Mouse (Mus musculus): Measurements from ENCODE around the gene Arhgef40. TPM values are rescaled to one million over a fixed set of nuclear protein-coding genes. Genes with fewer than 3 reads are reported as not detected.
"Not testable (repeated sequence)": the region's sequence is repeated elsewhere in the genome, so short reads cannot be mapped to it uniquely, and the experiment has no call there.

The Arhgef40 gene
- total RNA-seq, 2 experiments from 2014 or later: 16.2 to 20.5 TPM

DNA sequence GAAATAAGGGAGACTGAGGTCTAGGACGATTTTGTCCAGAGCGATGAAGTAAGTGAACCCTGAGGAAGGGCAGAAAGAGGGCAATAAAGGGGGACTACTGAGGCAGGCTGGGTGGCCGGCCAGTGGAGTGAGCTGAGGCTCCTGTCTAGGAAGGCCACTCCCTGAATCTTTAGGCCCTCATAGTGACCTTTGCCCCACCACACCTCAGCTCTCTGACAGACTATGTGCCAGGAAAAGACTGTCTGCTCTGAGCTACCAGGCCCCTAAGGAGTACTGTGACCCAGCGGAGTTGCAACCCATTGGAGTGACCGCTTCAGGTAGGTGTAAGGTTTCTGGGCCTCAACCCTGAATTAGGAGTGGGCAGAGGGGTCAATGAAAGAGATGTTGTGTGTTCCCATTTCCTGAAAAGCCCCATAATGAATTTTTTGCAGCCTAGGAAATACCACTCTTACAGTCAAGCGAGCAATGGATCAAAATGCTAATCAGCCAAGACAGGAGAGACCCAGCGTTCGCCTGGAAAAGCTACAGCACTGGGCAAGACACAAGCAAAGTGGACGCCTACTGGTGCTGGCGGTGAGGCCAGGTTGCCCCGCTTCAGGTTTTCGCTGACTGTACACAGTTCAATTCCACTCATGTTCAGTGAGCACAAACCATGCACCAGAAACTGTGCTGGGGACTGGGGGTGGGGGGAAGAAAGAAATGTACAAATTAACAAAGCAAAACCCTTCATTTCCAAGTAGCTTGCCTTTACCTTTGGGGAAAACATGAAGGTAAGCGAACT, 32.3 kb downstream of the Arhgef40 start:
- no peak for ATAC-seq (replicated peaks; ENCODE audit: low FRiP score, poor library complexity, severe bottlenecking)

DNA sequence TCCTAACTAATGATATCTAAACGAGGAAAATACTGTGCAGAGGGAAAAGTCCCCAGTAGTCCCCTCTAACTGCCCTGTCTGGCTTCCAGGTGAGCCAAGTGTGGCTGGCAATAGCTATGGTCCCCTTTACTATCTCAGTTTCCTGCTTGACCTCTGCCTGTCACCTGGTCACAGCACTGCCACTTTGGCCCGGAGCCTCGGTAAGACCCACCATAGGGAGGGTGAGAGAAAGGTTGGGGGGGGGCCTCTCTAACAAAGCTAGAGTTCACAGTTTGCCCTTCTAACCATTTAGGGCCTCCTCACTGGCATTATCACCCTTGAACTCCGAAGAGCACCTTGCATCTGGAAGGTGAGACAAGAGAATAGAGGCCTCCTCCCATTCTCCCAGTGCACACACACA, 33.1 kb downstream of the Arhgef40 start:
- no peak for ATAC-seq (replicated peaks; ENCODE audit: low FRiP score, poor library complexity, severe bottlenecking)

DNA sequence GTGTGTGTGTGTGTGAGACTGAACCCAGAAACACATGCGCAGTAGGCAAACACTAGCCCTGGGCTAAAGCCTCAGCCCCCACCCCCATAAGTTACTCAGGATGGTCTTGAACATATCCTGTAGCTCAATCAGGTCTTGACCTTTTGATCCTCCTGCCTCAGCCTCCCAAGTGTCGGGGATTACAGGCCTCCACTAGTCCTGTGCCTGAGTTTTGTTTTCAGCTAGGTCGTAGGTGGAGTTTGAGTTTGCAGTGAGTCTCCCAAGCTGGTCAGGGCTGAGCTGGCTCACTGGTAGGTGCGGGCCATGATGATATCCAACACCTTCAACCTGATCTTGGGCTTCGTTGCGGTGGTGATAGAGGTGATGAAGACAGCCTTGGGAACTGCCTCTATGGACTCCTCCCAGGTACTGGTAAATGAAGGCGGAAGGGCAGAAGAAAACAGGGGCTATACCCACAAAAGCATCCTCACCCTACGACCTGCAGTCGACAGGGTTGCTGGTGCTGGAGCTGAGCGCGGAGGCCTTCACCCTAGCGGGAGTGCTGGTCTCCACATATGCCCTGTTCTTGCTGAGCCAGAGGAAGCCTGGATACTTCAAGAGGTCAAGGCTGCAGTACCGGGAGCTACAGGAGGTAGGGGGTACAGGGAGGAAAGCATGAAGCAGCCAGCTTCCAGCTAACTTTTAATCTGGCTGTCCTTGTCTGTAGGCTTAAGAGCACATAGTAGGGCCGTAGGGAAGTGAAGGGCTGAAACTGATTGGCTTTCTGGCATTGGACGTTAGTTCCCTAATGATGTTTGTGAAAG, 33.9 kb downstream of the Arhgef40 start:
- no peak for ATAC-seq (replicated peaks; ENCODE audit: low FRiP score, poor library complexity, severe bottlenecking)

DNA sequence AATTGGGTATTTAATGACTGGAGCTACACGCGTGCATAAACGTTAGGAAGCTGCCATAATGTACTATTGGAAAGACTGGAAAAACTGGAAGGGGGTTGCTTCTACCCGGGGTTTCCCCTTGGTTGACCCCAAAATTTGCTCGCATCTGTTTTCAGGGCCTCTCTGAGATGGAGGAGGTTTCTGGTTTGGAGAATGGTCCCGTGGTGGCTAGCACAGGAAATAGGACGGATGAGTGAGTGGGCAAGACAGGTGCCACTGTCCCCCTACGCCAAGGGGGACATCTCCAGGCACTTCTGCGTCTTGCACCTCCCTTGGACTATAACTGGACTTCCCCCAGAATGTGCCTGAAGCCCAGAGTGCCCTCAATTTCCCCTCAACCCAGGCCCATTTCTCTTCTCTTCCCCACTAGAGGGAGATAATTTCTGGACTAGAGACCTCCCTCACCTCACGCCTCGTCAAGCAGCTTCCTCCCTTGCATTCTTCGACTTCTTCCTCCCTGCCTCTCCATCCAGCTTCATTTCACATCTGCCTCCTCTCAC, 34.6 kb downstream of the Arhgef40 start:
- peak; percentile 42 for ATAC-seq (replicated peaks; ENCODE audit: low FRiP score, poor library complexity, severe bottlenecking)

DNA sequence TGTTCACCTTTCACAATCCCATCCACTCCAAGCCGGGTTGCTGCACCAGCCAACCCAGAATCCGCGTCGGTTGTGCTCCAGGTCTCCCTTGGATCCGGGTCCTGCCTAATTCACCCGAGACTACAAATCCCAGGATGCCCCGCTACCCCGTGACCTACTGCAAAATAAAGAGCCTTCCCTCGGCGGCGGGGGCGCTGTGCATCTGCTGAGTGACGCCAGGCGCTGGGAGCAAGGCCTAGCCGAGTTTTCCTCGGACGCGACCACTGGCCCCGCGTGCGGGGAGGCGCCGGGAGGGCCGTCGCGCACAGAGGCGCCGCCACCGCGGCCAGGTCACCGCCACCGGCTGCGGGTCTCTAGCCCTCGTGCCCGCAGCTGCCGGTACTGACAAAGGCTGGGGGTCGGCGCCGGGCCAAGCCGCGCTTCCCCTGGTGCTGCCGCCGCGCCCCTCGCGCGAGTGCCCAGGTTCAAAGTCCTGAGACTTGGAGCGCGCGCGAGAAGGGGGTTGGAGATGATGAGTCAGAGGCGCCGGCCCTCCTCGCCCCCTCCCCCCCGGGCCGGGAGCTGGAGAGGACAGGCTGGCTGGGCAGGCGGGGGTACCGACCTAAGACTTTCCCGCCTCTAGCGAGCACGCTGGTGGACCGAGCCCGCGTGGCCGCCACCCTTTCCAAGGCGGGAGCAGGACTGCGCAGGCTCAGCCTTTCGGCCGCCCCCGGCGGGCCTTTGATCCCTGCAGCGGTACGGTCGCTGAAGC, 35.2 kb downstream of the Arhgef40 start:
- ATAC-seq (replicated peaks; ENCODE audit: low FRiP score, poor library complexity, severe bottlenecking): peak; percentile 75

DNA sequence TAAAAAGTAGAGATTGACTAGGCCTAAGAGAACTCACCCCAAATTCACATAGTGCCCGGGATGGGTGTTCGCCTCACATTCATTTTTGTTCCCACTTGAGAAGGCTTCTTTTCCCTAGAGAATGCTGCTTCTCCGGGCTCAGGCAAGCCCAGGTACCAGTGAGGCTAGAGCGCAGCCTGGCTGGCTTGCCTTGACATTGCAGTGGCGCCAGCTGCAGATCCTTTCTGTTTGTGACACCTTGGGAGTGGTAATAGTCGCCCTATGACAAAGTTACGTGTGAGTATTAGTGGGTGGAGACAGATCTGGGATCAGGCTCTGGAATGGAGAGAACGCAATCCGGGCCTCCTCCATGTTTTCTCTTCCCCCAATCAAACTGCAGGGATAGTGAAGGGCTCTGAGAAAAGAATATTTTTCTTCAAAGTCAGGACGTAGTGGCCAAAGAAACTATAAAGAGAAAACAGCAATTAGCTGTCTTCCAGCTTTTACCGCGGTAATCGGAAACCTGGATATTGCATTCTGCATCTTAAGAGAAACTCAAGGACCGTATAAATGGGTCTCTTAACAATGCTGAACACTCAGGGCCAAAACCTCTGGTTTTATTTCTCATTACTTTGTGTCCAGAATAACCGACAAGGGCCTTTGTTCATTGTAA, 36.1 kb downstream of the Arhgef40 start, which contains the start of gene Zfp219:
TSS of gene Zfp219 (minus strand) at position 248 of the 652 bp plus-strand sequence.
- ATAC-seq (replicated peaks; ENCODE audit: low FRiP score, poor library complexity, severe bottlenecking): peak; percentile 70

DNA sequence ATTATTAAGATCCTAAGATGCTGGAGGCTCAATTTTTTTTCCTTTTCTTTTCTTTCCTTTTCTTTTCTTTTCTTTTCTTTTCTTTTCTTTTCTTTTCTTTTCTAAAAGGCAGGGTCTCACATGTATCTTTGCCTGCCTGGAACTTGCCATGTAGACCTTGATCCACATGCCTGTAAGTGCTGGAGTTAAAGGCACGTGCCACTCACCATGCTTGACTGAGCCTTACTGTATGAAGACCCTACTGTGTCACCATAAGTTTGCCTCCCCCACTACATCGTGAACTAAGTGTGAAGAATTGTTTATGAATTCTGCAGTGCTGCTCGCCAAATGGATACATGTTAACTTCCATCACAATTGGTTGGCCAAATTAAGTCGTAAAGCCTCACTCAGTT, 36.6 kb downstream of the Arhgef40 start:
- ATAC-seq (replicated peaks; ENCODE audit: low FRiP score, poor library complexity, severe bottlenecking): no peak

DNA sequence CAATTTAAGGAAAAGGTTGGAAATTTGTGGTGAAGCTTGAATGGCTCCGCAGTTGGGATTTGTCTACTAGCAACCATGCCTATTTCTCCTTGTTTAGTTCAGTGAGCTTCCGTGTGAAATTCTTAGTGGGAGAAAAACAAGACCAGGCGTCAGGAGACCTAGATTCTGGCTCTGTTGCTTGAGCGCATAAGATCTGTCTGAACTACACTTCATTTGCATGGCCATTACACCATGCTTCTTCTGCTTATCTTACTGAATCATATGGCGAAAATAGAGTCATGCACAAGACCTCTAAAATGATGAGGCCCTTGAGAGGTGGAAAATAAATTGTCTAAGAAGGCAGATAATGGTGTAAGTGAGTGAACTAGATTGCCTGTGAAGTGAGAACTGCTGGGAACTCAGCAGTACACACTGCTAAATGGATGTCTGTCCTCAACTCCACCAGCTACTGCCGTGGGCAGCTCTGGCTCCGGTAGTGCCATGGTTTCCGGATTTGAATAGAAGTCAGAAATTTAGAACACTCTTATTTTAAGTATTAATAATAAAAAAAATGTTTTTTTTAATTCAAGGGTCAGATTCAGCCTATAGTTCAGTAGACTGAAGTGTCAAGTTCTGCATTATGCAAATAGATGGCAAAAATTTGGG, 37.2 kb downstream of the Arhgef40 start:
- no peak for ATAC-seq (replicated peaks; ENCODE audit: low FRiP score, poor library complexity, severe bottlenecking)

DNA sequence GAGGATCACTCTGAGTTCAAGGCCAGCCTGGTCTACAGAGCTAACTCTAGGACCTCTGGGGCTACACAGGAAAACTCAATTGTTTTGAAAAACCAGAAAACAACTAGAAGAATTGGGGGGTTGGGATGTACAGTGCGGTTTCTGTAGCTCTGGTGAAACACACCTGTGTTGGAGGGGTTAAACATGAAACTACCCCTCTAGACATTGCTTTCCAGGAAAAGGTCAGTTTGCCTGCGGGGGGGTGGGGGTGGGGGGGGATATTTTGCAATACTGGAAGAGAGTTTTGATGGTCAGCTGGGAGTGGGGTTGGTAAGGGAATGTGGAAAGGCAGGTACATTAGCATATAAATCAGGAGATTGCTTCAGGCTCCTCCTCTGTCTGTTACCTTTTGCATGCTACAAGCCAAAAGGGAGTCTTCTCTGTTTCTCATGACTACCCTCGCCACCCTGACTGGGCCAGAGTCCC, 37.8 kb downstream of the Arhgef40 start:
- no peak for ATAC-seq (replicated peaks; ENCODE audit: low FRiP score, poor library complexity, severe bottlenecking)

DNA sequence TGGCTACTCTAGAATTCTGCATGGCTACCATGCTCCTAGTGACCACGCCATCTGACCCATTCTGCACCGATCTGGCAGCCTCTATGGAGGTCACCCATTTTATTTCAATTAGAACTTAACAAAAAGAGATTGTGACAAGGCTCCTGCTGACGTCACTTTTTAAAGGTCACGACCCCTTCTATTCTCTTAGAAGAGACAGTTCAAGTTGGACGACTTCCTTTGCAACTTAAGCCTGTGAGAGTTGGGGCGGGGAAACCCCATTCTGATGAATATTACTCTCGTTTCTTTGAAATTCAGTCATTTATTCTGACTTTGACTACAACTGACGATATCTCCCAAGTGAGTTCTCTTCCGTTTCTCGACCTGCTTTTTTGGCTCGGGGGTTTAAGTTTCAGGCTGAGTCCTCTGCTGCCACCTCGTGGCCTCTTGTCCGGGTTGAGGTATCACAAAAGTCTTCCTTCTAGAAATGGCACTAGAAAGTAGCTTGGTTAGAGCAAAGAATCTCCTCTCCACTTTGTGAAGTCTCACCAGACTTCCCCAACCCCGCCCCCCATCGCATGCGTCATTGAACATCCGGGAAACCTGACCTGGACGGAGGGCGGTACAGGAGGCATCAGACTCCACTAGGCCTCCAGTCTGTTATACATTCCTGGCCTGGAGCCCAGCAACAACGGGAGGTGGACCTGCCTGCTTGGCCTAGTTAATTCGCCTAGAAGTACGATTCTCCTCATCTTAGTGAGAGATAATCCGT, 38.4 kb downstream of the Arhgef40 start:
- ATAC-seq (replicated peaks; ENCODE audit: low FRiP score, poor library complexity, severe bottlenecking): peak; percentile 61

DNA sequence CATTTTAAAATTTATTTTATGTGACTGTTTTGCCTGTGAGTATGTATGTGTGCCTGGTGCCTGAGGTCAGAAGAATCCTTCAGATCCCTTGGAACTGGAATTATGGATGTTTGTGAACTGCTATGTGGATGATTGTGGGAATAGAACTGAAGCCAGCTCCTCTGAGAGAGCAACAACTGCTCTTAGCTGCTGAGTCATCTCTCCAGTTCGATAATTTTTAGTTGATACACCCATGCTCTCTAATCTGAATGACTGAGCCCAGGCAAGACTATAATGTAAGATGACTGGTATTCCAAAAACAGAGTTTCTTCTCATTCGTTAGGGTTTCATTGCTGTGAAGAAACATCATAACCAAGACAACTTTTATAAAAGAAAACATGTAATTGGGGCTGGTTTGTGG, 39.6 kb downstream of the Arhgef40 start:
- peak; percentile 51 for ATAC-seq (replicated peaks; ENCODE audit: low FRiP score, poor library complexity, severe bottlenecking)

DNA sequence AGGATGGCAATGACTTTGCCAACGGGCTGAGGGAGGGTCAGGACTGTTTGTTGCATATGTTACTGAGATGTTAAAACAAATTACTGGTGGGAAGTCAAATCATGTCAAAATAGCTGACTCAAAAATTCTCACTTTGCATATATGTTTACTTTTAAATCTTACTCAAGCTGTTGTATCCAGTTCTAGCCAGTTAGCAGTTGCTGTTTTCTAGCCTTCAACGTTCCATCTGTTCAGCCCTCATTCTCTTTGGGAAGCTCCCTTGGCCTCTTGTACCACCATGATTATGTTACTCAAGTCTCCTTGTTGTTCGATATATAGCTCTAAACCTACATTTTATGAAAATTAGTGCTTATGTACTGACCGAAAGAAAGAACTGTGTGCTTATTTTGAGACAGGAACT, 41.8 kb downstream of the Arhgef40 start:
- ATAC-seq (replicated peaks; ENCODE audit: low FRiP score, poor library complexity, severe bottlenecking): no peak

DNA sequence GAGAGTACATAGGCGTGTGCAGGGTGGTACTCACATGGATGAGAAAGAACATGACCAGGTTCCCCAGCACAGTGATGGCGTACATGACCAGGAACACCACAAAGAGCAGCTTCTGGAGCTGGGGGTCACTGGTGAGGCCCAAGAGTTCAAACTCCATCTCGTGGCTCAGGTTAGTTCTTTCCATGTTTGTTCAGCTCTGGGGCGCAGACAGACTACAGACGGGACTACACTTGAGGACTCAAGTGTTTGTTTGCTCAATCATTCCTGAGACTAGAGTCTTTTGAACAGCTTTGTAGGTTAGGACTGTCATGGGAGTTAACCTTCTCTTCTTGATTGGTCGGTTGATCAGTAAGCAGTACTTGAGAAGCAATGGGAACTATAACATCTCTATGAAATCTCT, 51.4 kb downstream of the Arhgef40 start:
- ATAC-seq (replicated peaks; ENCODE audit: low FRiP score, poor library complexity, severe bottlenecking): no peak

DNA sequence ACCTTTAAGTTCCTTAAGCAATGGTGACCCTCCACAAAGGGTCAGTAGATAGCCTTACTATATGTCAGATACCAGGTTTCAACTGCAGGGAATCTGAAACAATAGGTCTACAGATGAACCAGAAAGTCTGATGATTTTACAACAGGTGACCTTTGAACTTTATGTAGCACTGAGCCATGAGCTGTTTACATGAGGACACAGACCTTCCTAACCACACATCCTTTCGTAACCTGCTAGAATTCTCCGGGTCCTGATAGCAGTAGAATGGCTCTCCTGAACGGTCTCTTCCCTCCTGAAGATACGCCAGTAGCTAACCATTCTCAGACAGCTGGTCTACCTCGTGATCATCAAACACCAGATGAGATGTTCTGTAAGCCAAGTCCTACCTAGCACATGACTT, 54.8 kb downstream of the Arhgef40 start:
- ATAC-seq (replicated peaks; ENCODE audit: low FRiP score, poor library complexity, severe bottlenecking): no peak

DNA sequence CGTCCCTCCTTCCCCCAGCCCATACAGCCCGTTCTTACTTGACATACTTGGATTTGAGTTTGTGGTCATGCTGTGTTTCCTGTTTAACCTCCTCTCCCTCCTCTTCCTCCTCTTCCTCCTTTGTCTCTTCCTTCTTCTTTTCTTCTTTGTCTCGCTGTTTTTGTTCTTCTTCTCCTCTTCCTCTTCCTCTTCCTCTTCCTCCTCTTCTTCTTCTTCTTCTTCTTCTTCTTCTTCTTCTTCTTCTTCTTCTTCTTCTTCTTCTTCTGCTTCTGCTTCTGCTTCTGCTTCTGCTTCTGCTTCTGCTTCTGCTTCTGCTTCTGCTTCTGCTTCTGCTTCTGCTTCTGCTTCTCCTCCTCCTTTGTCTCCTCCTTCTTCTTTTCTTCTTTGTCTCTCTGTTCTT, 57.8 kb downstream of the Arhgef40 start, which contains the start of gene Olfr221:
TSS of gene Olfr221 (minus strand) at position 101 of the 400 bp plus-strand sequence.
- ATAC-seq (replicated peaks; ENCODE audit: low FRiP score, poor library complexity, severe bottlenecking): not testable (repeated sequence)

DNA sequence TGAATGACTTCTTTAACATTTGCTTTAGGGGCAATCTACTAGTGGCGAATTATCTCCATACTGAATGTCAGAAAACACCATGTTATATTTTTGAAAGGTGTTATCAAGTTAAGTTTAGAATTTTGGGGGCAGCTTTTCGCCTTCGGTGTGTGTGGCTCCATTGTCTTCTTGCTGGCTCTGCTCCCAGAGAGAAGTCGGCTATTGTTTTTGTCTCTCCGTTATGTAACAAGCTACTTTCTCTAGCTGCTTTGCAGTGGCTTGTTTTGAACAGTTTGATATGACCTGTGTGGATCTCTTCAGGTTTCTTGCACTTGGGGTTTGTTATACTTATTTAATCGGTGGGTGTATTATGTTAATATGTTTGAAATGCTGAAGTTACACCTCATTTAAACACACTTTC, 58.9 kb downstream of the Arhgef40 start:
- ATAC-seq (replicated peaks; ENCODE audit: low FRiP score, poor library complexity, severe bottlenecking): no peak

DNA sequence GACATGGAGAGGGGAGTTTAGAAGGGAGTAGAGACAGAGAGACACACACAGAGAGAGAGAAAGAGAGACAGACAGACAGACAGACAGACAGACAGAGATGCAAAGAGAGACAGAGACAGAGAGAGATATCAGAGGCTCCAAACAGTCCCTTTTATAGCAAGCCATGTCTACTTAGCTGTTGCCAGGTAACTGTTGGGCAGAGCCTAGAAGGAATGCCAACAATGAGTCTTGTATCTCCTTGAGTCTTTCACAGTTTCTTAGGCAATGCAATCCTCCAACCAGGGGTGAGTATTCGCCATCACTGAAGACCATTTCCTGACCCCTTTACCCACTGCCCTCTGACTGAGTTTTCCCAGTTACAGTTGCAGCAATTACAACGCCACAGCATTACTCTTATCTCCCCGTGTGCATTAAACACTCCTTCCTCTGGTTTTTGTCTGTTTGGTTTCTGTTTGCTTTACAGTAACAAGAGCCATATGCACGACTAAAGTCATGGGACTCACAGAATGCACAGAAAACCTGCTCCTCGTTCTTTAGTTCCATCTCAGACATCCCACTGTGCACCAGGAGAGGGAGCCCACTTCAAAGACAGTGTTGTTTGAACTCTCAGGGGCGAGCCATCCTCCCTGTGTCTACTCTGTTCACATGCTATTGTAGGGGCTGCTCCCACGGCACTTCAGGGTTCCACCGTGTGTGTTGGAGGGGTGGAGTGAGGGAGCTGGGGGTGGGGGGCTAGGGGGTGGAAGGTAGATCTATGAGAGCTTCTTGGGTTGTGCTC, 60.6 kb downstream of the Arhgef40 start:
- ATAC-seq (replicated peaks; ENCODE audit: low FRiP score, poor library complexity, severe bottlenecking): no peak; the same call in 1 of the 2 replicates

All from erythroid progenitor cell, adult 5-6 weeks (primary cell).